Mouse (Mus musculus) midbrain, postnatal 0 days (tissue): ENCODE measurements around the gene Gm3159. TPM values are rescaled to one million over a fixed set of nuclear protein-coding genes. Genes with fewer than 3 reads are reported as not detected.
A peak's percentile ranks its signal among the peaks of the same experiment; 100 is the strongest.
"Not testable (repeated sequence)": the region's sequence is repeated elsewhere in the genome, so short reads cannot be mapped to it uniquely, and the experiment has no call there.

ENCODE experiments used
- ATAC-seq: fragments of 200-750 bp; cut with Nextera tagmentation; 2 replicates; pipeline ENCODE4 v1.8.0; 2017; ENCODE audit warnings: moderate number of reproducible peaks, mild to moderate bottlenecking, moderate TSS enrichment, moderate library complexity; ENCODE audit not compliant: low FRiP score
- DNase-seq: peaks from one replicate; pipeline ENCODE4 v3.0.0-alpha.2; 2015; ENCODE audit warnings: low spot score
- H3K27ac ChIP-seq: fragments of 300-500 bp; sonication (generic); 2 replicates; pipeline ENCODE4 v1.5.1; 2014; ENCODE audit warnings: low read depth, mild to moderate bottlenecking, low read length, mixed read lengths
- H3K27me3 ChIP-seq: fragments of 300-500 bp; sonication (generic); 2 replicates; pipeline ENCODE4 v1.6.1; 2014; ENCODE audit warnings: low read length, control low read depth, mixed read lengths; ENCODE audit not compliant: insufficient read depth
- H3K36me3 ChIP-seq: fragments of 300-500 bp; sonication (generic); 2 replicates; pipeline ENCODE4 v1.6.1; 2014; ENCODE audit warnings: low read length, control low read depth, mixed read lengths; ENCODE audit not compliant: insufficient read depth
- H3K4me1 ChIP-seq: fragments of 300-500 bp; sonication (generic); 2 replicates; pipeline ENCODE4 v1.6.1; 2014; ENCODE audit warnings: mild to moderate bottlenecking, control low read depth, antibody characterized with exemption, low read length, mixed read lengths; ENCODE audit not compliant: insufficient read depth
- H3K4me2 ChIP-seq: fragments of 300-500 bp; sonication (generic); 2 replicates; pipeline ENCODE4 v1.6.1; 2014; ENCODE audit warnings: low read depth, mild to moderate bottlenecking, low read length, mixed read lengths; ENCODE audit not compliant: poor library complexity, severe bottlenecking
- H3K4me3 ChIP-seq: fragments of 300-500 bp; sonication (generic); 2 replicates; pipeline ENCODE4 v1.5.1; 2014; ENCODE audit warnings: low read depth, mild to moderate bottlenecking, low read length, moderate library complexity
- H3K9ac ChIP-seq: fragments of 300-500 bp; sonication (generic); replicated peaks from 2 replicates; pipeline ENCODE4 v1.6.1; 2014; ENCODE audit warnings: mild to moderate bottlenecking, low read length, moderate library complexity, mixed read lengths; ENCODE audit not compliant: poor library complexity, severe bottlenecking
- H3K9me3 ChIP-seq: fragments of 300-500 bp; sonication (generic); 2 replicates; pipeline ENCODE4 v1.6.1; 2016; ENCODE audit warnings: low read length, control low read depth
- CTCF ChIP-seq: IDR thresholded peaks from 2 replicates; pipeline ENCODE4 v1.5.1; 2016; ENCODE audit warnings: antibody characterized with exemption, mild to moderate bottlenecking
- WGBS: fragments of 180-500 bp; shearing (Covaris S2); extraction: QIAGEN DNeasy Blood & Tissue Kit; methylation state at CpG from one replicate; pipeline ENCODE4 v1.1.7; 2014; 5-methylcytosine and 5-hydroxymethylcytosine counted together
- polyA plus RNA-seq: library from polyadenylated mRNA; unstranded; fragments of >200 nt; fragmentation: Nextera tagmentation; extraction: Ambion mirVana; gene quantifications from 2 replicates; pipeline ENCODE4 v1.2.1, GENCODE M21; 2015
- total RNA-seq: library from RNA; depleted of rRNA; stranded (reverse); fragments of >200 nt; gene quantifications from 2 replicates; pipeline ENCODE4 v1.2.3, GENCODE M21; 2014; rRNA removed

Gm3159 gene
- total and polyA plus RNA-seq, 2 experiments from 2014 or later: not detected

- not testable (repeated sequence) for DNase-seq, H3K4me1 ChIP-seq, H3K27me3 ChIP-seq, H3K9me3 ChIP-seq, H3K4me2 ChIP-seq, ATAC-seq, H3K9ac ChIP-seq, H3K4me3 ChIP-seq, H3K27ac ChIP-seq, H3K36me3 ChIP-seq
Measured at GRCm38 (mm10) chr14:4403840-4404239, 6.5 kb downstream of the Gm3159 start.

GRCm38 (mm10) chr14:4409939-4410338 lies 12.6 kb downstream of the Gm3159 start:
- 56% methylated on average over 1 of the region's 1 CpGs for WGBS
- H3K9ac ChIP-seq, DNase-seq: not testable (repeated sequence)

GRCm38 (mm10) chr14:4414965-4415835 lies 17.9 kb downstream of the Gm3159 start, which contains the start of gene Gm3164:
TSS of gene Gm3164 (plus strand) at chr14:4415448.
- peak within 1 kb of the TSS; percentile 41 for H3K4me2 ChIP-seq
- H3K4me3 ChIP-seq: peak within 1 kb of the TSS; percentile 43
- DNase-seq: peak; percentile 0
- peak; percentile 78 for ATAC-seq
- not testable (repeated sequence) for H3K27ac ChIP-seq, H3K9me3 ChIP-seq, H3K36me3 ChIP-seq, H3K27me3 ChIP-seq, H3K4me1 ChIP-seq
- peak; percentile 59 for TF ChIP-seq CTCF
- under 1% methylated on average over 26 of the region's 59 CpGs for WGBS
- 0 out of 2 replicates have a peak within 1 kb of the TSS, but pooled peaks have one; percentile 42 for H3K9ac ChIP-seq

More at GRCm38 (mm10) chr14:4409939-4410338, 12.6 kb downstream of the Gm3159 start:
- H3K4me3 ChIP-seq, H3K27ac ChIP-seq, H3K36me3 ChIP-seq, ATAC-seq, H3K9me3 ChIP-seq, H3K4me1 ChIP-seq, H3K27me3 ChIP-seq, H3K4me2 ChIP-seq: not testable (repeated sequence)

- not testable (repeated sequence) for H3K4me1 ChIP-seq, H3K36me3 ChIP-seq, H3K9ac ChIP-seq, H3K27ac ChIP-seq, H3K4me2 ChIP-seq, H3K27me3 ChIP-seq, DNase-seq, H3K4me3 ChIP-seq, ATAC-seq, H3K9me3 ChIP-seq
Measured at GRCm38 (mm10) chr14:4430692-4431091, 33.4 kb downstream of the Gm3159 start, which contains the start of gene Gm3173. TSS of gene Gm3173 (plus strand) at chr14:4430992.

Other genes starting within 250 kb of the Gm3159 start
- not detected in 2 replicates for gene Gm3127, start 232.5 kb upstream of the Gm3159 start, total RNA-seq
- not detected in 2 replicates for gene Gm3127, start 232.5 kb upstream of the Gm3159 start, polyA plus RNA-seq
- 7.2 and 10.0 TPM in 2 replicates for gene Gm2974, start 214.9 kb upstream of the Gm3159 start, total RNA-seq
- gene Gm2974, start 214.9 kb upstream of the Gm3159 start, polyA plus RNA-seq: 8.7 and 12.0 TPM in 2 replicates
- not detected in 2 replicates for gene Gm3138, start 147.9 kb upstream of the Gm3159 start, total RNA-seq
- not detected in 2 replicates for gene Gm3138, start 147.9 kb upstream of the Gm3159 start, polyA plus RNA-seq
- gene Gm3149, start 80.2 kb upstream of the Gm3159 start, total RNA-seq: not detected in 2 replicates
- 0.16 TPM in 1 of 2 replicates, not detected in the other for gene Gm3149, start 80.2 kb upstream of the Gm3159 start, polyA plus RNA-seq
- 3.5 and 8.7 TPM in 2 replicates for gene 2610042L04Rik, start 62.8 kb upstream of the Gm3159 start, total RNA-seq
- gene 2610042L04Rik, start 62.8 kb upstream of the Gm3159 start, polyA plus RNA-seq: 6.8 and 7.0 TPM in 2 replicates
- gene Gm3164, start 17.9 kb downstream of the Gm3159 start, total RNA-seq: 2.5 and 4.9 TPM in 2 replicates
- 5.1 and 6.1 TPM in 2 replicates for gene Gm3164, start 17.9 kb downstream of the Gm3159 start, polyA plus RNA-seq
- gene Gm3173, start 33.5 kb downstream of the Gm3159 start, total RNA-seq: 1.4 TPM in 1 of 2 replicates, not detected in the other
- gene Gm3173, start 33.5 kb downstream of the Gm3159 start, polyA plus RNA-seq: 2.8 and 3.4 TPM in 2 replicates
- not detected in 2 replicates for gene Gm3182, start 84.2 kb downstream of the Gm3159 start, total RNA-seq
- gene Gm3182, start 84.2 kb downstream of the Gm3159 start, polyA plus RNA-seq: not detected in 2 replicates
- 0.76 TPM in 1 of 2 replicates, not detected in the other for gene Gm3047, start 157.9 kb downstream of the Gm3159 start, total RNA-seq
- not detected in 2 replicates for gene Gm3047, start 157.9 kb downstream of the Gm3159 start, polyA plus RNA-seq
- 0.76 TPM in 1 of 2 replicates, not detected in the other for gene Gm8159, start 234.8 kb downstream of the Gm3159 start, total RNA-seq
- not detected in 2 replicates for gene Gm8159, start 234.8 kb downstream of the Gm3159 start, polyA plus RNA-seq